Mouse (Mus musculus): ENCODE results near the gene Gmeb1. TPM values are rescaled to one million over a fixed set of nuclear protein-coding genes. Genes with fewer than 3 reads are reported as not detected.
A peak's percentile ranks its signal among the peaks of the same experiment; 100 is the strongest.
"Not testable (repeated sequence)": the region's sequence is repeated elsewhere in the genome, so short reads cannot be mapped to it uniquely, and the experiment has no call there.

The Gmeb1 gene
- total RNA-seq, 2 experiments from 2014 or later = 8.7 to 10.6 TPM

- no peak overlapping the region for H3K4me3 ChIP-seq
- intact Hi-C loops (cut with DNase I) = no loop called here
- no peak overlapping the region for H3K27ac ChIP-seq
- TF ChIP-seq CTCF (IDR thresholded peaks at IDR 0.05) = no peak
- DNase-seq = no peak
Measured at GRCm38 (mm10) chr4:132299849-132300248, 38.4 kb upstream of the Gmeb1 start.

- intact Hi-C loops (cut with DNase I) = no loop called here
- peak; percentile 44 for TF ChIP-seq CTCF (IDR thresholded peaks at IDR 0.05)
Measured at GRCm38 (mm10) chr4:132295696-132296390, 34.4 kb upstream of the Gmeb1 start.

GRCm38 (mm10) chr4:132293682-132294240 lies 32.4 kb upstream of the Gmeb1 start:
- no peak for DNase-seq
- intact Hi-C loops (cut with DNase I) = loop anchor here (5.0 kb wide), 1 partner anchor 119 kb away; no protein-coding TSS in a partner anchor
- H3K4me3 ChIP-seq = no peak overlapping the region
- no peak overlapping the region for H3K27ac ChIP-seq
- TF ChIP-seq CTCF (IDR thresholded peaks at IDR 0.05) = no peak

More at GRCm38 (mm10) chr4:132295696-132296390, 34.4 kb upstream of the Gmeb1 start:
- no peak overlapping the region for H3K27ac ChIP-seq
- no peak for DNase-seq
- H3K4me3 ChIP-seq = no peak overlapping the region

GRCm38 (mm10) chr4:132292988-132293387 lies 31.6 kb upstream of the Gmeb1 start:
- H3K4me3 ChIP-seq = no peak overlapping the region
- H3K27ac ChIP-seq = no peak overlapping the region
- intact Hi-C loops (cut with DNase I) = loop anchor here (5.0 kb wide), 1 partner anchor 119 kb away; no protein-coding TSS in a partner anchor
- peak; percentile 75 for TF ChIP-seq CTCF (IDR thresholded peaks at IDR 0.05)
- peak; percentile 53 for DNase-seq

- Histone ChIP-seq H3K27ac (no peak overlapping the region), H3K4me3 (no peak overlapping the region)
- TF ChIP-seq CTCF (IDR thresholded peaks at IDR 0.05) = peak; percentile 23
- no peak for DNase-seq
- intact Hi-C loops (cut with DNase I) = loop anchor here (2.0 to 5.0 kb wide), 2 partner anchors 53 to 121 kb away; no protein-coding TSS in a partner anchor
Measured at GRCm38 (mm10) chr4:132291624-132292335, 30.4 kb upstream of the Gmeb1 start.

- intact Hi-C loops (cut with DNase I) = loop anchor here (2.0 to 5.0 kb wide), 2 partner anchors 54 to 121 kb away; no protein-coding TSS in a partner anchor
- no peak for DNase-seq
- H3K27ac ChIP-seq = no peak overlapping the region
- TF ChIP-seq CTCF (IDR thresholded peaks at IDR 0.05) = no peak
- H3K4me3 ChIP-seq = no peak overlapping the region
Measured at GRCm38 (mm10) chr4:132291056-132291455, 29.7 kb upstream of the Gmeb1 start.

- DNase-seq; H3K4me3 ChIP-seq; intact Hi-C loops (cut with DNase I): not testable (repeated sequence)
Measured at GRCm38 (mm10) chr4:132288840-132289239, 27.4 kb upstream of the Gmeb1 start.

GRCm38 (mm10) chr4:132275949-132276348 lies 14.5 kb upstream of the Gmeb1 start:
- no peak overlapping the region for H3K27ac ChIP-seq
- intact Hi-C loops (cut with DNase I) = loop anchor here (2.0 to 10.0 kb wide), 2 partner anchors 29 to 239 kb away; partner anchors contain the start of gene Sesn2
- no peak for TF ChIP-seq CTCF (IDR thresholded peaks at IDR 0.05)
- no peak overlapping the region for H3K4me3 ChIP-seq
- no peak for DNase-seq

More at GRCm38 (mm10) chr4:132288840-132289239, 27.4 kb upstream of the Gmeb1 start:
- not testable (repeated sequence) for H3K27ac ChIP-seq

GRCm38 (mm10) chr4:132274156-132274862 lies 12.9 kb upstream of the Gmeb1 start, which contains the start of gene Taf12:
Taf12 (plus strand) TSS chr4:132274375.
- H3K4me3 ChIP-seq = peak within 1 kb of the TSS; percentile 90
- intact Hi-C loops (cut with DNase I) = loop anchor here (2.0 to 10.0 kb wide), 3 partner anchors 30 to 240 kb away; partner anchors contain the start of genes Phactr4 and Sesn2
- H3K27ac ChIP-seq = peak within 1 kb of the TSS; percentile 96
- peak; percentile 95 for DNase-seq
- TF ChIP-seq CTCF (IDR thresholded peaks at IDR 0.05) = no peak

GRCm38 (mm10) chr4:132273166-132273565 lies 11.8 kb upstream of the Gmeb1 start:
- Histone ChIP-seq H3K27ac (peak overlapping the region; percentile 96), H3K4me3 (peak overlapping the region; percentile 90)
- intact Hi-C loops (cut with DNase I) = loop anchor here (5.0 to 10.0 kb wide), 2 partner anchors 149 to 242 kb away; partner anchors contain the start of genes Phactr4 and Sesn2
- no peak for TF ChIP-seq CTCF (IDR thresholded peaks at IDR 0.05)
- peak; percentile 36 for DNase-seq

GRCm38 (mm10) chr4:132269740-132270560 lies 8.5 kb upstream of the Gmeb1 start:
- peak; percentile 89 for DNase-seq
- Histone ChIP-seq H3K4me3 (peak overlapping the region; percentile 71), H3K27ac (peak overlapping the region; percentile 98)
- peak; percentile 61 for TF ChIP-seq CTCF (IDR thresholded peaks at IDR 0.05)
- intact Hi-C loops (cut with DNase I) = loop anchor here (5.0 to 10.0 kb wide), 2 partner anchors 152 to 245 kb away; partner anchors contain the start of genes Phactr4 and Sesn2

Data from gastrocnemius, adult 2 months (tissue).